Mouse (Mus musculus) E14TG2a.4 (cell line): Measurements from ENCODE around the gene Pakap.

ENCODE experiments used
- CTCF ChIP-seq: conservative IDR thresholded peaks from 2 replicates; pipeline ENCODE4 v1.5.1; 2014; ENCODE audit warnings: low read length
- NANOG ChIP-seq: IDR thresholded peaks from 2 replicates; pipeline ENCODE4 v1.6.1; 2014; ENCODE audit warnings: borderline replicate concordance, low read length, mixed read lengths
- POU5F1 ChIP-seq: IDR thresholded peaks from 2 replicates; pipeline ENCODE4 v1.6.1; 2014; ENCODE audit warnings: low read length, borderline replicate concordance

DNA sequence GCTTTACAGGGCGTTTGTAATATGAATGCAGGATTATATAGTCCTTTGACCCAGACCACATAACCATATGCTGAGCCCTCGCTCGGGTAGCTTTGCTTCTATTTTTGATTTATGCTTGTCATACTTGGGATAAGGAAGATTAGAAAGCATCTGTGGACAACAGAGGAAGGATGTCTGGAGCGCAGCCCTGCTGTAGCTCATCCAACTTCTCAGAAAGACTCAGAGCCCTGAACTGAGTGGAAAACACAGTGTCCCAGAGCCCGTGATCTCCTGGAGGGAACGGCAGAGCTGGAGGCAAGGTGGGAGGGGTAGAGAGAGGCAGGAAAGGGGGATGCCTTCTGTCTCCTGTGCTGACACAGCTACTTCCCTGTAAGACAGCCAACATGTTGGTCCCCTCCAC, 33.7 kb upstream of the Pakap start:
- no peak for TF ChIP-seq CTCF
- no peak for TF ChIP-seq POU5F1
- TF ChIP-seq NANOG: no peak
